Mouse (Mus musculus) 3134 (cell line): Measurements from ENCODE around the gene Stx2.

Experiments used
- DNase-seq: peaks from one replicate; pipeline ENCODE4 v3.0.0-alpha.2; 2011; ENCODE audit warnings: low spot score; ENCODE audit not compliant: insufficient read length; ENCODE audit errors: extremely low read depth

Stx2 gene

DNA sequence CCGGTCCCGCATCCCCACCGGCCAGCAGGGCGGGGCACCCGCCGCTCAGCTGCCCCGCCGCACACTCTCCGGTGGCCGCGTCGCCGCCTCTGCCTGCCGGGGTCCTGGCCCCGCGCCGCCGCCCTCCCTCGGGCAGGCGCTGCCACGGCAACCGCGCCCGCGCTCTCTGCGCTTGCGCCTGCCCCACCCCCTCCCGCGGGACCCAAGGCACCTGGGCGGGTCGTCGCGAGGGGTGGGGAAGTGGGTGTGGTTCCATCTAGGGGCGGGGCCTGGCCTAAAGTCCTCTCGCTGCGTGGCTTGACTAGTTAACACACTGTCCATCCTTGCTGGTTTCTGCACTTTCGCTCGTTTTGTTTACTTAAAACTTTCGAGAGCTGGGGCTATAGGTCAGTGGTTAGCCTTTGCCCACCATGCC, at the start of gene Stx2:
Gene Stx2 (minus strand): TSS at position 163 of the 415 bp plus-strand sequence.
- peak; percentile 91 for DNase-seq

DNA sequence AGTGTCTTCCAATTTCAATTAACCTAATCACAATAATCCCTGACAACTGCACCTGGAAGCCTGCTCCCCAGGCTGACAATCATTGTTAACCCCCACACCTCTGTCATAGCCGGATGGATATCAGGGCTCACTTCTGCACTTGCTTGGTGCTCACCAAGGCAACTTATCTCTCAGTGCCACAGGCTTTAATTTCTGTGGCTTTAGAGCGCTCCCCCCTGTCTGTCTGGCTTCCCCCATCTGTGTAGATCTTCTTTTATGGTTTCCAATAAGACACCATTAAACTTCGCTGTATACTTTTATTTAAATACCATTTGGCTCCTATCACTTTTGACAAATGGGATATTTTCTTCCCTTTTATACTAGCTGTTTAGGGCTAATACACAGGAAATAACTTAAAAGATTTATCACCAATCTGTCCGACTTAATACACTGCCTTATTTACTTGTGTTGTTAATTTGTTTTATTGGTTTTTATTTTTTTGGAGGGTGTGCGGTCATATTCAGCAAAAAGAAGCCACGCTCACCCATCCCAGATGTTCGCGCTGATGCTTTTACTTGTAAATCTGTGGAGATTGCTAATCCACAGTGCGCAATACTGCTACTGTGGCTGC, 46.4 kb upstream of the Stx2 start:
- no peak for DNase-seq

DNA sequence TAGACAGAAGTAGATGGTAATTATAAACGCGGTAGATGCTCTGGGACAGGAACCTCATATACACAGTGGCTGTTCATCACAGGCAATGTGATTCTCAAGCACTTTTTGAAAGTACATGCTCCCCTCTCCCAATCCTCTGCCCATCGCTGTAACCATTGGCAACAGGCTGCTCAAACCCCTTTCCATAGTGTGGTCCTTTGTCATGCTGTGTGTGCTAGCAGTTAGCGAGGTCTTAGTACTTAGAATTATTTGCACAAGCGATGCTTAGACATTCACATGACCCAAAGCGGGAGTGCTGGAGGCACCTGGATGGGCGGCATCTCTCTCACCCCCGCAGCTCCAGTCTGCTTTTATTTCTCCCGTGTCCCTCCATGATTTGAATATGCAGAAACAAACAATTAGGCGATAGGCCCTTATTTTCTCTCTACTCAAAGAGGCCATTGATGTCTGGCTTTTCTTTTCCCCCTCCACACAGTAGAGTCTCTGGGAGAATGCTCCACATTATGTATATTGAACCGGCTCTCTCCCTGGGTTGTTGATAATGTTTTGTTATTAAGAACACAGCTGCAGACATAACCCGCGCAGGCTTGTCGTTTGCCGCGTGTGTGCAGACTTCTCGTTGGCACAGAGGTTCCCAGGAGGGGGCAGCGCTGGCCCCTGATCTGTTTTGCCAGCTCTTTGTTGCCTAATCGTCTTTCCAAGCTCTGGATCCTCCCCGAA, 44.4 kb upstream of the Stx2 start:
- no peak for DNase-seq

DNA sequence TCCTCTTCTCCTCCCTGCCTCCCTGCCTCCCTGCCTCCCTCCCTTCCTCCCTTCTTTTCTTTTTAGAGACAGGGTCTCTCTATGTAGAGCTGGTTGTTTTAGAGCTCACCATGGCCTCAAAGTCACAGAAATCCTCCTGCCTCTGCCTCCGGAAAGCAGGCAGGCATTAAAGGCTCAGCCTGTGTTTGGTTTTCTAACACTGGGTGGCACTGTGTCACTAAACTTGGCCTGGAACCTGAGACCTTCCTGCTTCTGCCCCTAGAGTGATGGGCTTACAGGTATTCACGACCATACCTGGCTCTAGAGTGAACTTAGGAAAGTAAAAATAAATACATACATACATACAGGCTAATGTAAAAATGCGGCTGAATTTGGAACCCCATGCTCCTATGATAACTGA, 43.5 kb upstream of the Stx2 start:
- DNase-seq, result no peak

DNA sequence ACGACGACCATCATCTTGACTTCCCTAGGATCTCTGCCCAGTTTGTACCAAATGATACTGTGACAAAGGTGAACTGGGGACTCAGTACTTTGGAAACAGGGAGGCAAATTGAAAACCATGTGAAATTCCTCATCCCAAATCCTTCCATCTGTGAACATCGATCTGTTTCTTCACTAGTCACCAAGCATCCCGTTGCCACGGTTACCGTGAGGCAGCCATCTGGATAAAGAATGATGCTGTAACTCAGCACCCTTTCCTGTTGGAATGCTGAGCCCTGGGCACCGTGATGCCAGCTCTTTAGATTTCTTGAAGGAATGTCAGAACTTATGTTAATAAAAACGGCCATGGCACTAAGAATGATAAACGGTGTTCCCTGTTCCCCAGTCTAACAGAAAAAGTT, 41.0 kb upstream of the Stx2 start:
- no peak for DNase-seq

DNA sequence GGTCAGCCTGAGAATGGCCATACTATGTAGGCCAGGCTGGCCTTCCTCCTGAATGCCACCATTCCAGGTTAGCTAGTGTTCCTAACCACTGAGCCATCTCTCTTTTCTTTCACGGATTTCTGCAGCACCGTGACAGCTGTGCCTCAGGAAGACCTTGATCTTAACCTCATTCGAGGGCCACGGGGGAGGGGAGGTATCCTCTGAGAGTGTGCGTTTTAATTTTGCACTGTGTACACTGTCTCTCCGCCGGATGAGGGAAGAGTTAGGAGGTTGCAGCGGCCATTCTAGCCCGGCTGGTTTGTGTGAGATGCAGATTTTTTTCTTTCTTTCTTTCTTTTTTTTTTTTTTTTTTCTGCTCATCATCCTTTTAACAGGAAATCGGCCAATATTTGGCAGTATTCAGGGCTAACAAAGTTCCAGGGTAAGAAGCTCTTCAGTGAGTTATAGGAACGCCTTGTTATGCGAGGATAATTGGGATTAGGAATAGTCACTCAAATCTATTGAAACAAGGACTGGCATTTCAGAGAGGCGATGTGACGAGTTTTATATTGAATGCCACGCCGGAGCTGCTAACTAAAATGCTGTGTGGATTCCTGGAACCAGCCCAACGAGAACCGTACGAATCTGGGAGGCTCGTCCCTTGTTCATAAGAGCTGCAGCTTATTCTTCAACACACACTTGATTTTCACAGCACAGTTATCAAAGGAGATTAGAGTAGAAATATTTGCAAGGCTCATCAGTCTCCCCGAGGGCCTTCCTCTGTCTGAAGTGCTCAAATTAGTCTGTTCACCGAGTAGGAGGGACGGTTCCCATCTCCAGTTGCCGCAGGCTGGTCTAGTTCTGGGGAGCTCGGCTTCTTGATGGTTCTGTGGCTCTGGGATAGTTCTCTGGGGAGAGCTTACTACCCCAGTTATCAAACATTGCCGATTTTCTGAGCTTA, 37.5 kb upstream of the Stx2 start:
- no peak for DNase-seq

DNA sequence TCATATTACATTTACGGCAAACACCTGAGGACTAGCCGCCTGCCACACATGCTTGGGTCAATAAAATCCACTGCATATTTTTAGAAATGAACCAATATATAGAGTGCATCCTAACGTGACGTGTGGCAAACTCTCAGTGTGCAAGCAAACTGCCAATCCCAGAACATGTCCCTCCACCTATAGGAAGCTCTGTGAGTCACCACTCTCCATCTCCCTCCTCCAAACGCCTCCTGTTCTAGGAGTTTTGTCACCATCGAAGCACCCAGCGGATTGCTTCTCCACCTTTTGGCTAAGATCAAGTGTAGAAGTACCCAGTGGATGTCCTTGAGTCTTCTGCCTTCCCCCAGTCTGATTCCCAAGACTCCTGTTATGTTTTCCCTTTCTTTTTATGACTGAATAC, 29.4 kb upstream of the Stx2 start:
- DNase-seq, result no peak

DNA sequence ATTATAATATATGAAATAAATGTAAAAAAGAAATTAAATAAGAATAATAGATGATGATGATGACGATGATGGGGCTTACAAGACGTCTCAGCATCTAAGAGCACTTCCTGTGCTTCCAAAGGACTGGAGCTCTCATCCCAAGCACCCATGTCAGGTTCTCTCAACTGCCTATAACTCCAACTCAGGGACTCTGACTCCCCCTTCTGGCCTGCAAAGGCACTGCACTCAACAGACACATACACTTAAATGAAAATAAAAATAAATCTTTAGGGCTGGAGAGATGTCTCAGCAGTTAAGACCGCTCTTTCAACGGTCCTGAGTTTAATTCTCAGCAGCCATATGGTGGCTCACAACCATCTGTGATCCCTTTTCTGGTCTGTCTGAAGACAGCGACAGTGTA, 28.3 kb upstream of the Stx2 start:
- DNase-seq, result no peak

DNA sequence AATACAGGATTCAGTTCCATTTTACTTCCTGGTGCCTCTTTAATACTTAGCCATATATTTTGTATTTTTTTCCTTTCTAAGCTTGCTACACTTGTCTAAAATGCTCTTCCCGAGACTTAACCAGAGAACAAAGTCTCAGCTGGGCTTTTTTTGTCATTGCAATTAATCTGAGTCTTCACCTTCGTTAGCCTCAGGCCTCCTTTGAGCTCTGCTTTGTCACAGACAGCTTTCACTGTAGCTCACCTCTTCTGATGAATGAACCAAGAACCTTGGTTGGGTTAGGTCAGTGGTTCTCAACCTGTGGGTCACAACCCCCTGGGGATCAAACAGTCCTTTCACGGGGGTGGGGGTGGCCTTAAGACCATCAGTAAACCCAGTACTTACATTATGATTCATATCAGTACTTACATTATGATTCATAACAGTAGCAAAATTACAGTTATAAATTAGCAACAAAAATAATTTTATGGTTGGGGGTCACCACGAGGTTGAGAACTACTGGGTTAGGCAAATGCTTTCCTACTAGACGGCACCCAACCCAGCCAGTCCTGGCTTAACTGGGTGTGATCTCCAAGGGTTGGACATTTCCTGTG, 20.9 kb upstream of the Stx2 start:
- no peak for DNase-seq

DNA sequence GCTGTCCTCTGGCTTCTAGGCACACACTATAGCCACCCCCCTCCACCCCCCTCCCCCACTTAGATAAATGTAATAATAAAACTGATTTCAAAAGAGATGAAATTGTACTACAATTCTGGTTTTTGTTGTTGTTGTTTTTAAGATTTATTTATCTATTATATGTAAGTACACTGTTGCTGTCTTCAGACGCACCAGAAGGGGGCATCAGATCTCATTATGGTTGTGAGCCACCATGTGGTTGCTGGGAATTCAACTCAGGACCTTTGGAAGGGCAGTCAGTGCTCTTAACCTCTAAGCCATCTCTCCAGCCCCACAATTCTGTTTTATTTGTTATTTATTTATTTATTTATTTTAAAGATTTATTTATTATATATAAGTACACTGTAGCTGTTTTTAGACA, 18.3 kb upstream of the Stx2 start:
- peak; percentile 28 for DNase-seq

DNA sequence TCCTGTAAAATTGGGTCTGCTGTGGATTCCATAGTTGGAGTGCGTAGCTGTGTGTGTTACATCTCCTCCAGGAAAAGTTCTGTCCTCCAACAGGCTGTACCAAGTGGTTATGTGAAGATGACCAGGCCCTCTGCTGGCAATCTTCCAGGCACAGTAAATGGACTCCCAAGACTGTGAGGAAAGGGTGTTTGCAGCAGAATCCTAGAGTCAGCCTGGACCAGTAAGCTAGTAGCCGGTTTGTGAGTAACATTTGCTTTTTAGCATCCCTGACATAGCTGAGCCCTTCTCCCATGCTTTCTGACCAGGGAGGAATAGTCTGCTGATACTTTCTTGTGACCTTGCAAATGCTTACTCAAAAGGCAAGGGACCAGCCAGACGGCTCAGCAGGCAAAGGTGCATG, 17.8 kb upstream of the Stx2 start:
- no peak for DNase-seq

DNA sequence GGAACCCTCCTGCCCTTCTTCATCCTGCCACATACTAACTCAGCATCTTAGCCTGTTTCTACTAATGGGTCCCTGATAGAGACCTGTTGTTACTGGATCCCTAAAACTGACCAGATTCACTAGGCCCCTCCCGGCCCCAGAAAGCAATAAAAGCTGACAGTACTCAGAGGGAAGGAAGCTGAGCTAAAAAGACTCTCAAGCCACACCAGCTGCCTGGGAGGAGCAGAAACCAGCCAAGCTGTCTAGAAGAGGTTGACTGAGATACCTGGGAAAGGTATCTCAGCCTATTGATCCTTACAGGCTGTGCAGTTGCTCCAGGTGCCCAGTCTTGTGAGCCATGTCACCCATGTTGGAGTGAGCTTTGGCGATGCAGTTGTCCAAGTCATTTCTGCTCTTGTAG, 17.4 kb upstream of the Stx2 start:
- DNase-seq, result no peak

DNA sequence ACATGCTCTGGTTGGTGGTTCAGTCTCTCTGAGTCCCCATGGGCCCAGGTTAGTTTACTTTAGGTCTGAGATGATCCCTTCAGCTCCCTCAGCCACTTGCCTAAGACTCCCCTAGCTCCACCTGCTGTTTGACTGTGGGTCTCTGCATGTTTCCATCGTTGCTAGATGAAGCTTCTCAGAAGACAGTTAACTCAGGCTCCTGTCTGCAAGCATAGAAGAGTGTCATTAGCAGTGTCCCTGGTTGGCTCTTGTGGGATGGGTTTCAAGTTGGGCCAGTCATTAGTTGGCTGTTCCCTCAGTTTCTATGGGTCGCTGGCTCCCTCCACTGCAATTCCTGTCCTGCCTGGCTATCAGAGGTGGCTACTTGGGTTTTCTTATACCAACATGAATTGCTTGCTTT, 16.7 kb upstream of the Stx2 start:
- no peak for DNase-seq

DNA sequence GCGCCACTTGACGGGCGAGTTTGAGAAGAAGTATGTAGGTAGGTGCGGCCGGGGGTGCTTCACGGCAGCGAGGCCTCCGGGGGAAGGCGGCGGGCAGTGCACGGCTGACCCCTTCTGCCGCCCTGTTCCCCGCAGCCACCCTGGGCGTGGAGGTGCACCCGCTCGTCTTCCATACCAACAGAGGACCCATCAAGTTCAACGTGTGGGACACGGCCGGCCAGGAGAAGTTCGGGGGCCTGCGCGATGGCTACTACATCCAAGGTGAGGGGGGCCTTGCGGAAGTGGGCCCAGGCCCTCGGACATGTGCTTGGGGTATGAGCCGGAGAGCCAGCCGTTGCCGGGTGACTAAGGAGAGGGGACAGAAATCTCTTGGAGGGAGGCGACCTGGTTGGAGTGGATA, 12.4 kb upstream of the Stx2 start:
- peak; percentile 65 for DNase-seq

DNA sequence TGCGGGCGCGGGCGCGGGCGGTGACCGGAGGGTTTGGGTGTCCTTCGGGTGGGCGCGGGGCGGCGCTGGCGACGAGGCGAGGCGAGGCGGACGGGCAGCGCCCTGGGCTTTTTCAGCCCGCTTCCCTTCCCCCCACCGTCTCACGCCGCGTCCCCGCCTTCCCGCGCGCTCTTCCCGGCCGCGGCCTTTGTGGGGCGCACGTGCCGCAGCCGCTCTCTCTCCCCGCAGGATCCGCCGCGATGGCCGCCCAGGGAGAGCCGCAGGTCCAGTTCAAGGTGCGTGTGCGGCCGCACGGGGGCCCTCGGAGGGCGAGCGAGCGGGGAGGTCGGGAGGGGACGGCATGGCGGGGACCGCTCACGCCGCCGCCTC, 11.9 kb upstream of the Stx2 start:
- DNase-seq, result no peak

DNA sequence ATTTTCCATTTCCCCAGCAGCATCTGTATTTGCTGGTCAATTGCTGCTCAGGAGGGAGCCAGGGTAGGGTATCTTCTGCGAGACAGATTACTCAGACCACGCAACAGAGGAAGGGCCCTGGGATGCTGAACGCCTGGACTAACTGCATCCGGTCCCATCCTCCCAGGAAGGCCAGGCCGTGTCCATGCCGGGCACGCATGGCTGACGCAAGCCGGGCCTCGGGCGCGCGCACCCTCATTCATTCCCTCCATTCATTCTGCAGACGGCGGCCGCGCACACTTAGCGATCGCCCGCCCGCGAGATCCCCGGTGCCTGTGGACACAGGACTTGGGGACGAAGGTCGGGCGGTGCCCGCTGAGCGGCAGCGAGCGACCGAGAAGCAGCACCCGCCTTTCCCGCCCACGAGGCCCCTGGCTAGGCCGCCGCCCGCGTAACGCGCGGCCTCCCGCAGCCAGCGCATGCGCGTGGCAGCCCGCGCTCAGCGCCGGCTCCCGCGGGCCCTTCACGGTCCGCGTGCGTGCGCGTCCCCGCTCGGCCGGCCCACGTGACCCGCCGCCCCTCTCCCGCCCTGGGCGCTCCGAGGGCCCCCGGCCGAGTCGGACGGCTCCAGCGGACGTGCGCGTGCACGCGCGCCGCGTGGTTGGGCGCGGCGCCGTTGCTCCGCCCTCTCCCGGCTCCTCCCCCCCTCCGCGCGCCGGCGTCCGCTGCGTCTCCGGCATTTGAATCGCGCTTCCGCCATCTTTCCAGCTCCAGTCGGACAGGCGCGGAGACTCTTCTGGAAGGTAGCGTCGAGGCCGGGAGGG, 11.3 kb upstream of the Stx2 start, which contains the start of gene Ran:
Gene Ran (plus strand): TSS at position 573 of the 803 bp plus-strand sequence.
- DNase-seq, result peak; percentile 95

DNA sequence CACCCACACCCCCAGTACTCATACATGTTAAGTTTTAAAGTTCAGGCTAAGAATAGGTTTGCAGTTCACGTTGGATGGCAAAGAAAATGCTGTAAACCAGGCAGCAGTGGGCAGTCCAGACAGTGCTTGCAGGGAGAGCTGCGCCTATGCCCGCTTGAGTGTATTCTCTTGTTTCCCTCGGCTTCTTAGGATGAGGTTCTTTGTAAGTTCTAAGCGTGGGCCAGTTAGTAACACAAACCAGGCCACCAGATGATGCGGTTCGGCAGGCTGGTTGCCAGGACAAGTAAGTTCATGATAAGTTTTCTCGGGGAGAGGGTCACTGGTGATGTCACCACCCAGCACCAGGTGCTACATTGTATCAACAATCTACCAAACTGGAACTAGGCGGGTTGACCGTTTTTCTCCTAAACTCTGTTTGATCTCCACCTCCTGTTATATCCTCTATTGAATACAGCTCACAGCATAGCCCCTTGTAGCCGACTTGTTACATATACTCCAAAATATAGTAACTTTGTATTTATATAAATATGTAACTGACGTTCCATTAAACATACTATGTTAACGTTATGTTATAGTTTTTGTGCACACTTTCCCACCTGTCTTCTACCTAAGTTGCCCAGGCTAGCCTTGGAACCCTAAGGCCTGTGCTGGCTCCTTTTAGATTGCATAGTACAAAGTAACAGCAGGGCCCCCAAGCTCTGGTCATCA, 10.6 kb upstream of the Stx2 start:
- no peak for DNase-seq

DNA sequence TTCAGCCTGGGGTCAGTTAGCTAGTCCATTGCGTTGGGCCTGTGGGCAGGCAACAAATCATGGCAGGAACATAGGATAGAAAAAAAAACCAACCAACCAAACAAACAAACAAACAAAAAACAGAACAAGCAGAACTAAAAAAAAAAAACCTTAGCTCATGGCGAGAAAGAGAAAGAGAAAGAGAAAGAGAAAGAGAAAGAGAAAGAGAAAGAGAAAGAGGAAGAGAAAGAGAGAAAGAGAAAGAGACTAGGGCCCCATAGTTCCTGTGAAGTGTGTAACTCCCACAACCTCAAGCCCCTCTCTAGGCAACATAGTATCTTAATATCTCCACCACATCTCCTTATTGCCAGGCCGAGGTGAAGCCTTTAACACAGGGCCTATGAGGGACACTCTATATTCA, 8.0 kb upstream of the Stx2 start:
- DNase-seq, result no peak

DNA sequence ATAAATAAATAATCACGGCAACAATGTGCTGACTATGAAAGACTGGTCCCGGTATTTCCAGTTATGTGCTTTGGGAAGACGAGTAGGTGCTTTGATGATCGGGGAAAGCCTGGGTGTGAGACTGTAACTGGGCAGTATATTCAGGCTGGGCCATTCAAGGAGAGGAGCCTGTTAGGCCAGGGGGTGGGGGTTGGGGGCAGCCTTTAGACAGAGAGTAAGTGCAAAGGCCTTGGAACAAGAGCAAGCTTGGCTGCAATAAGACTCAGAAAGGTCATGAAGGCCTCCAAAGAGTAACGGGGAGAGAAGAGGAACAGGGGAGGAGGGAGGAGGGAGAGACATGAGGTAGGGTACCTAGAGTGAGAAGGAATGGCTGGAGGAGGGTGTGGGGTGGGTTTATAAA, 7.2 kb upstream of the Stx2 start:
- no peak for DNase-seq

DNA sequence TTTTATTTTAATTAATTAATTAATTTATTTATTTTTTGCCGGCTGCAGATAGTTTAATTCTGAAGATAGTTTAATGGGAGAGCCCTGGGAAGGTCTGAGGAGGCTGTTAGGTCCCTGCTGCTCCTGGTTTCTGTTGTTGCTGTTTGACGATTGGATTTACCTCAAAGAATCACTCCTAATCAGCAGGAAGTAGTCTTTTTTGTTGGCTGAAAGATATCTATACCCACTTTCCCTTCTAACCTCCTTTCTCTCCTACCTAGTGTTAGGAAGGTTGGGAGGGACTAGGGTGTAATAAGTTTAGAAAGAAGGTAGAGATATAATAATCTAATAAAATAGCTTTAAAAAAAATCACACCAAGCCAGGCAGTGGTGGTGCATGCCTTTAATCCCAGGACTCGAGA, 6.6 kb upstream of the Stx2 start:
- DNase-seq, result no peak
